ENCODE assay signal across 17 mouse cellular contexts in the genomic region with DNA sequence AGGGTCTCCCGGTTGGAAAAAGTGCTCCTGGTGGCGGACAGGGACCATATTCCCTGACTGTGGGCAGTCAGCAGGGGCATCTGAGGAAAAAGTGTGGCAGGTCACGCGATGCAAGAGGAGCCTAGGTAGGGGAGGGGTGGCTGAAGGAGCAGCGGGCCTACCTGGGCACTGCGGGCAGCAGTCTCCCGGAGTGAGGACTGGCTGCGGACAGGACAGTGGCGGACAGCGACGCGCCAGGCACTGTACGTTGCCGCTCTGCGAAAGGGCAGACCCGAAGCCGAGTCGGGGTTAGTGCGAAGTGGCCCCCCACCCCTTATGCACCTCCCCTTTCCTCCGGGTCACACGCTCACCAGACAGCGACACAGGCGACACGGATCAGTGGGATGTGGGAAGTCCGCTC. TPM values are rescaled to one million over a fixed set of nuclear protein-coding genes. Genes with fewer than 3 reads are reported as not detected.
DNase-seq lines count a peak whose midpoint lies in the region; ATAC-seq and TF ChIP-seq lines count a peak whose summit lies in the region.
"Had no signal": no experiment of that assay in that cellular context is flagged by ENCODE, and none has a peak within 500 bp of the region (broad histone marks: within the 10 kb centered on the region; RNA-seq: fewer than 3 reads in every experiment).

No protein-coding gene starts in this region.

- peaks cover 15% of the 10 kb centered on the region for H3K27me3 ChIP-seq in forebrain, embryonic 11.5 days (ENCODE audit: control insufficient read depth, insufficient read depth, low read length)
- peaks cover 16% of the 10 kb centered on the region for H3K27me3 ChIP-seq in forebrain, postnatal 0 days (ENCODE audit: insufficient read depth, low read length)
- peaks cover 28% of the 10 kb centered on the region for H3K27me3 ChIP-seq in heart, postnatal 0 days (ENCODE audit: control insufficient read depth, insufficient read depth, low read length)
- H3K27me3 ChIP-seq in heart, adult 2 months (ENCODE audit: control insufficient read depth, insufficient read depth, low read length), result peaks cover 1% of the 10 kb centered on the region; the same call in 1 of the 2 replicates
- H3K27me3 ChIP-seq in megakaryocyte, embryonic 14.5 days (replicated peaks), result peaks cover 80% of the 10 kb centered on the region
- H3K27me3 ChIP-seq in midbrain, embryonic 13.5 days, result peaks cover 51% of the 10 kb centered on the region

- no peak for ATAC-seq in forebrain, embryonic 11.5 days (replicated peaks; ENCODE audit: low FRiP score)
- ATAC-seq in forebrain, postnatal 0 days, result no peak
- no peak for ATAC-seq in heart, postnatal 0 days (ENCODE audit: insufficient read depth, low read depth)
- no peak for ATAC-seq in megakaryocyte, adult 5-6 weeks (ENCODE audit: poor library complexity, severe bottlenecking)
- ATAC-seq in midbrain, embryonic 13.5 days, result peak; percentile 32; the same call in 1 of the 2 replicates
- ATAC-seq: liver, postnatal 0 days had no signal

- DNase-seq in forebrain, embryonic 11.5 days (ENCODE audit: low spot score), result no peak
- no peak for DNase-seq in forebrain, postnatal 0 days
- DNase-seq in heart, postnatal 0 days (ENCODE audit: low spot score), result no peak
- no peak for DNase-seq in heart, adult 2 months
- no peak for DNase-seq in frontal cortex, postnatal 14 days (ENCODE audit: low spot score in 2 of 2)
- DNase-seq: adrenal gland, adult 8-10 months; cerebellum, adult 8-10 months; gastrocnemius, postnatal 10 days; kidney, postnatal 25 days; layer of hippocampus, postnatal 36 days; liver, postnatal 0 days; thymus, adult 18-20 months had no signal

- no peak overlapping the region for H3K9ac ChIP-seq in forebrain, embryonic 11.5 days (ENCODE audit: low read length)
- H3K9ac ChIP-seq in forebrain, postnatal 0 days, result no peak overlapping the region
- no peak overlapping the region for H3K9ac ChIP-seq in heart, postnatal 0 days (replicated peaks; ENCODE audit: low read depth, low read length)
- H3K9ac ChIP-seq in heart, adult 2 months (ENCODE audit: low read depth, low read length), result no peak overlapping the region
- no peak overlapping the region for H3K9ac ChIP-seq in midbrain, embryonic 13.5 days (replicated peaks)
- H3K9ac ChIP-seq: liver, postnatal 0 days had no signal

- no peaks in the 10 kb centered on the region for H3K36me3 ChIP-seq in forebrain, embryonic 11.5 days (ENCODE audit: control insufficient read depth, insufficient read depth, low read length)
- no peaks in the 10 kb centered on the region for H3K36me3 ChIP-seq in forebrain, postnatal 0 days (ENCODE audit: insufficient read depth)
- no peaks in the 10 kb centered on the region for H3K36me3 ChIP-seq in heart, postnatal 0 days (replicated peaks; ENCODE audit: control insufficient read depth, insufficient read depth, low read length)
- no peaks in the 10 kb centered on the region for H3K36me3 ChIP-seq in heart, adult 2 months (ENCODE audit: control insufficient read depth, insufficient read depth, low read length)
- H3K36me3 ChIP-seq in megakaryocyte, embryonic 14.5 days (replicated peaks; ENCODE audit: low read length), result no peaks in the 10 kb centered on the region
- H3K36me3 ChIP-seq in midbrain, embryonic 13.5 days, result no peaks in the 10 kb centered on the region

- no peak for TF ChIP-seq CTCF in forebrain, postnatal 0 days (IDR thresholded peaks at IDR 0.05; ENCODE audit: low read depth)
- no peak for TF ChIP-seq CTCF in heart, postnatal 0 days (IDR thresholded peaks at IDR 0.05; ENCODE audit: low read depth)
- no peak for TF ChIP-seq CTCF in heart, adult 2 months (IDR thresholded peaks at IDR 0.05)

- TF ChIP-seq POLR2A in heart, adult 2 months (IDR thresholded peaks at IDR 0.05; ENCODE audit: insufficient read depth, low read depth, low read length), result no peak

- intact Hi-C loops in heart, adult 2 months (cut with DNase I), result no loop called here

- no peak overlapping the region for H3K27ac ChIP-seq in forebrain, embryonic 11.5 days (ENCODE audit: low read depth, low read length)
- H3K27ac ChIP-seq in forebrain, postnatal 0 days (ENCODE audit: low read depth, low read length), result no peak overlapping the region
- H3K27ac ChIP-seq in heart, postnatal 0 days (ENCODE audit: low read depth), result no peak overlapping the region
- no peak overlapping the region for H3K27ac ChIP-seq in heart, adult 2 months
- H3K27ac ChIP-seq in midbrain, embryonic 13.5 days, result no peak overlapping the region
- H3K27ac ChIP-seq: macrophage had no signal

- H3K4me3 ChIP-seq in forebrain, embryonic 11.5 days (ENCODE audit: low read depth, low read length), result no peak overlapping the region
- H3K4me3 ChIP-seq in forebrain, postnatal 0 days (ENCODE audit: low read depth, low read length), result no peak overlapping the region
- H3K4me3 ChIP-seq in heart, postnatal 0 days (ENCODE audit: low read depth, low read length), result no peak overlapping the region
- no peak overlapping the region for H3K4me3 ChIP-seq in heart, adult 2 months
- H3K4me3 ChIP-seq in megakaryocyte, embryonic 14.5 days (replicated peaks), result peak overlapping the region; percentile 29
- 0 out of 2 replicates have a peak overlapping the region, but pooled peaks have one; percentile 7 for H3K4me3 ChIP-seq in midbrain, embryonic 13.5 days (replicated peaks)

- H3K9me3 ChIP-seq in forebrain, embryonic 11.5 days (ENCODE audit: control insufficient read depth, low read length), result no peaks in the 10 kb centered on the region
- H3K9me3 ChIP-seq in forebrain, postnatal 0 days (ENCODE audit: low read length), result no peaks in the 10 kb centered on the region
- H3K9me3 ChIP-seq in heart, postnatal 0 days (replicated peaks; ENCODE audit: control insufficient read depth, low read length), result no peaks in the 10 kb centered on the region
- peaks cover 9% of the 10 kb centered on the region; the same call in 1 of the 2 replicates for H3K9me3 ChIP-seq in megakaryocyte, embryonic 14.5 days
- no peaks in the 10 kb centered on the region for H3K9me3 ChIP-seq in midbrain, embryonic 13.5 days

- WGBS in forebrain, embryonic 11.5 days, result 16% methylated on average over 23 of the region's 25 CpGs
- WGBS in forebrain, postnatal 0 days, result 13% methylated on average over 23 of the region's 25 CpGs
- WGBS in heart, postnatal 0 days, result 29% methylated on average over 25 of the region's 25 CpGs
- WGBS in heart, adult 2 months, result 39% methylated on average over 25 of the region's 25 CpGs
- WGBS in midbrain, embryonic 13.5 days, result 10% methylated on average over 24 of the region's 25 CpGs

- no peaks in the 10 kb centered on the region for H3K4me1 ChIP-seq in forebrain, embryonic 11.5 days (replicated peaks; ENCODE audit: control insufficient read depth, insufficient read depth, low read length)
- no peaks in the 10 kb centered on the region for H3K4me1 ChIP-seq in forebrain, postnatal 0 days (ENCODE audit: insufficient read depth)
- no peaks in the 10 kb centered on the region for H3K4me1 ChIP-seq in heart, postnatal 0 days (ENCODE audit: control insufficient read depth, insufficient read depth)
- H3K4me1 ChIP-seq in heart, adult 2 months (ENCODE audit: control insufficient read depth, insufficient read depth, low read length), result no peaks in the 10 kb centered on the region
- H3K4me1 ChIP-seq in megakaryocyte, embryonic 14.5 days, result peaks cover 33% of the 10 kb centered on the region
- H3K4me1 ChIP-seq in midbrain, embryonic 13.5 days (replicated peaks), result 0 out of 2 replicates have a peak, but pooled peaks cover 4% of the 10 kb centered on the region

- no peak for TF ChIP-seq EP300 in heart, postnatal 0 days (IDR thresholded peaks at IDR 0.05; ENCODE audit: low read depth)
- no peak for TF ChIP-seq EP300 in heart, adult 2 months (IDR thresholded peaks at IDR 0.05; ENCODE audit: insufficient read depth, low read depth, low read length)

- peak overlapping the region; percentile 18; the same call in 1 of the 2 replicates for H3K4me2 ChIP-seq in forebrain, embryonic 11.5 days (ENCODE audit: low read depth, low read length, severe bottlenecking)
- H3K4me2 ChIP-seq in forebrain, postnatal 0 days (ENCODE audit: low read depth), result no peak overlapping the region
- peak overlapping the region; percentile 6; the same call in 1 of the 2 replicates for H3K4me2 ChIP-seq in heart, postnatal 0 days (ENCODE audit: low read depth, low read length)
- H3K4me2 ChIP-seq in midbrain, embryonic 13.5 days (replicated peaks), result peak overlapping the region; percentile 12

- no peaks in the 10 kb centered on the region for H3K79me2 ChIP-seq in heart, adult 2 months (replicated peaks; ENCODE audit: control insufficient read depth, insufficient read depth, low read length)

RNA-seq across cellular contexts. Expression of a gene that starts 11.5 kb away (rescaled TPM):
- 9.6 and 14.4 TPM in 2 replicates for polyA plus RNA-seq in forebrain, embryonic 11.5 days (2014; fragmentation: Nextera tagmentation; extraction: Ambion mirVana)
- total RNA-seq in forebrain, postnatal 0 days (2014; rRNA removed), result 9.8 and 31.2 TPM in 2 replicates
- 5.2 and 6.7 TPM in 2 replicates for polyA plus RNA-seq in forebrain, postnatal 0 days (2015; fragmentation: Nextera tagmentation; extraction: Ambion mirVana)
- total RNA-seq in heart, postnatal 0 days (2014; rRNA removed; ENCODE audit: low replicate concordance), result 6.2 and 17.9 TPM in 2 replicates
- 4.2 and 4.7 TPM in 2 replicates for polyA plus RNA-seq in heart, postnatal 0 days (2015; fragmentation: Nextera tagmentation; extraction: Ambion mirVana)
- 1 to 10 TPM; 2.3 to 3.0 TPM for total RNA-seq in heart, adult 2 months (2021)
- polyA plus RNA-seq in heart, adult 2 months (2012; rRNA removed), result 8.5 and 9.8 TPM in 2 replicates
- polyA plus RNA-seq in megakaryocyte, embryonic 14.5 days (2012; ENCODE audit: insufficient read depth, low replicate concordance), result 0.35 TPM in 1 of 2 replicates, not detected in the other
- not detected in 2 replicates for total RNA-seq in megakaryocyte, adult 5-6 weeks (2015)
- not detected in 2 replicates for total RNA-seq in megakaryocyte, adult 5-6 weeks (2017)
- 11.7 and 14.0 TPM in 2 replicates for polyA plus RNA-seq in midbrain, embryonic 13.5 days (2015; fragmentation: Nextera tagmentation; extraction: Ambion mirVana)
- polyA plus RNA-seq: macrophage had no signal

RNA-seq across cellular contexts. Expression of a gene that starts 25.0 kb away (rescaled TPM):
- 0.29 TPM in 1 of 2 replicates, not detected in the other for polyA plus RNA-seq in forebrain, embryonic 11.5 days (2014; fragmentation: Nextera tagmentation; extraction: Ambion mirVana)
- total RNA-seq in forebrain, postnatal 0 days (2014; rRNA removed), result 0.31 and 1.7 TPM in 2 replicates
- 0.42 TPM in 1 of 2 replicates, not detected in the other for polyA plus RNA-seq in forebrain, postnatal 0 days (2015; fragmentation: Nextera tagmentation; extraction: Ambion mirVana)
- not detected in 2 replicates for total RNA-seq in heart, postnatal 0 days (2014; rRNA removed; ENCODE audit: low replicate concordance)
- not detected in 2 replicates for polyA plus RNA-seq in heart, postnatal 0 days (2015; fragmentation: Nextera tagmentation; extraction: Ambion mirVana)
- total RNA-seq in heart, adult 2 months (2021), result not detected
- polyA plus RNA-seq in heart, adult 2 months (2012; rRNA removed), result not detected in 2 replicates
- 0.29 TPM in 1 of 2 replicates, not detected in the other for polyA plus RNA-seq in megakaryocyte, embryonic 14.5 days (2012; ENCODE audit: insufficient read depth, low replicate concordance)
- 0.67 TPM in 1 of 2 replicates, not detected in the other for total RNA-seq in megakaryocyte, adult 5-6 weeks (2015)
- total RNA-seq in megakaryocyte, adult 5-6 weeks (2017), result 0.29 TPM in 1 of 2 replicates, not detected in the other
- polyA plus RNA-seq in midbrain, embryonic 13.5 days (2015; fragmentation: Nextera tagmentation; extraction: Ambion mirVana), result 0.47 and 0.53 TPM in 2 replicates
- polyA plus RNA-seq: limb, embryonic 11.5 days; liver, postnatal 0 days; macrophage had no signal

RNA-seq across cellular contexts. Expression of a gene that starts 28.8 kb away (rescaled TPM):
- 164 and 190 TPM in 2 replicates for polyA plus RNA-seq in forebrain, embryonic 11.5 days (2014; fragmentation: Nextera tagmentation; extraction: Ambion mirVana)
- 279 and 344 TPM in 2 replicates for total RNA-seq in forebrain, postnatal 0 days (2014; rRNA removed)
- polyA plus RNA-seq in forebrain, postnatal 0 days (2015; fragmentation: Nextera tagmentation; extraction: Ambion mirVana), result 362 and 434 TPM in 2 replicates
- 162 and 247 TPM in 2 replicates for total RNA-seq in heart, postnatal 0 days (2014; rRNA removed; ENCODE audit: low replicate concordance)
- 228 and 238 TPM in 2 replicates for polyA plus RNA-seq in heart, postnatal 0 days (2015; fragmentation: Nextera tagmentation; extraction: Ambion mirVana)
- total RNA-seq in heart, adult 2 months (2021), result 100 to 1,000 TPM; 109 to 125 TPM
- 186 and 208 TPM in 2 replicates for polyA plus RNA-seq in heart, adult 2 months (2012; rRNA removed)
- 173 and 385 TPM in 2 replicates for polyA plus RNA-seq in megakaryocyte, embryonic 14.5 days (2012; ENCODE audit: insufficient read depth, low replicate concordance)
- total RNA-seq in megakaryocyte, adult 5-6 weeks (2015), result 238 and 251 TPM in 2 replicates
- total RNA-seq in megakaryocyte, adult 5-6 weeks (2017), result 225 and 238 TPM in 2 replicates
- polyA plus RNA-seq in midbrain, embryonic 13.5 days (2015; fragmentation: Nextera tagmentation; extraction: Ambion mirVana), result 309 and 328 TPM in 2 replicates

RNA-seq across cellular contexts. Expression of a gene that starts 30.2 kb away (rescaled TPM):
- polyA plus RNA-seq in forebrain, embryonic 11.5 days (2014; fragmentation: Nextera tagmentation; extraction: Ambion mirVana), result 2.1 and 2.6 TPM in 2 replicates
- total RNA-seq in forebrain, postnatal 0 days (2014; rRNA removed), result 3.2 and 3.9 TPM in 2 replicates
- 1.5 and 1.9 TPM in 2 replicates for polyA plus RNA-seq in forebrain, postnatal 0 days (2015; fragmentation: Nextera tagmentation; extraction: Ambion mirVana)
- 3.5 and 3.6 TPM in 2 replicates for total RNA-seq in heart, postnatal 0 days (2014; rRNA removed; ENCODE audit: low replicate concordance)
- polyA plus RNA-seq in heart, postnatal 0 days (2015; fragmentation: Nextera tagmentation; extraction: Ambion mirVana), result 2.3 and 2.7 TPM in 2 replicates
- total RNA-seq in heart, adult 2 months (2021), result 1 to 10 TPM; 2.7 to 3.6 TPM
- polyA plus RNA-seq in heart, adult 2 months (2012; rRNA removed), result 4.9 and 7.5 TPM in 2 replicates
- 7.5 and 22.4 TPM in 2 replicates for polyA plus RNA-seq in megakaryocyte, embryonic 14.5 days (2012; ENCODE audit: insufficient read depth, low replicate concordance)
- 133 and 149 TPM in 2 replicates for total RNA-seq in megakaryocyte, adult 5-6 weeks (2015)
- total RNA-seq in megakaryocyte, adult 5-6 weeks (2017), result 231 and 243 TPM in 2 replicates
- 1.3 and 1.6 TPM in 2 replicates for polyA plus RNA-seq in midbrain, embryonic 13.5 days (2015; fragmentation: Nextera tagmentation; extraction: Ambion mirVana)

Comparison
In these comparisons a context has a peak if more than half of its experiments do, and no peak if none do; other contexts are left out.
1. H3K4me3 ChIP-seq: peak in megakaryocyte, embryonic 14.5 days (single experiment) and midbrain, embryonic 13.5 days (single experiment); none in forebrain, embryonic 11.5 days (single experiment), forebrain, postnatal 0 days (single experiment), heart, postnatal 0 days (single experiment) and heart, adult 2 months (single experiment).